Mouse (Mus musculus): Measurements from ENCODE around the gene Acsm1. TPM values are rescaled to one million over a fixed set of nuclear protein-coding genes. Genes with fewer than 3 reads are reported as not detected.

Gene Acsm1
- polyA plus RNA-seq, 1 experiment from 2014 or later: not detected

DNA sequence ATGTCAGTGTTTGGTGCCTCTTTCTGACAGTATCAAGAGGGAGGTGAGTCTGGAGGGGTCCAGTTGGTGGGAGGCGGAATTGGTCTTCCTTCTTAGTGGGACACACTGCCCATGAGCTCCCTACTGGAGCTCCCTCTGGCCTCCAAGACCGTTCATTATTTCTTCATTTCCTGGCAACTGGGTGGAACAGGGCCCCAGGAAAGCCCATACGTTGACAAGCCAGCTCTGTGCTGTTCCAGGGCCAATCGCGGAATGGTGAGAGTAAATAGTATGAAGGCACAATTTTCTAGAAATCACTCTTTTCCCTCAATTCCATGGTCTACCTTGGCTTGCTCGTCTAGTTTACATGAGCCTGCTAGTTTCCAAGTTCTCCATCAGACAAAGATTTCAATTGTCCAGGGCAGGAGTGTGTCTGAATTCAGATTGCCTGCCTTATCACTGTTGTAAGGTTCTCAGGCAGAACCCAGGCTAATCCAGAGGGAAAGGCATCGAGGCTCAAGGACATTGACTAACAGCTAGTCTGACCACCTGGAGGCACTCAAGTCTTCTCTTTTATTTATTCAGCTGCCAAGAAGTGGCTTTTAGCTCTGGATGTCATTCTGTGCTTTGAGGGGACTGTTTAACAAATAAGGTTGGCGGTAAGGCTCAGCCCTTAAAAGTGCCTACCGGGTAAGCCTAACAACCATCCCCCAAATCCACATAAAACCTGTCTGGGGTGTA is 1.1 kb downstream of the Acsm1 start:
- no peak for DNase-seq (ENCODE audit: low spot score)
- H3K27ac ChIP-seq: no peak overlapping the region
- 84% methylated on average over 9 of the region's 9 CpGs for WGBS
- H3K36me3 ChIP-seq: no peaks in the 10 kb centered on the region
- H3K27me3 ChIP-seq (ENCODE audit: low read depth, poor library complexity, severe bottlenecking): no peaks in the 10 kb centered on the region
- H3K9me3 ChIP-seq (replicated peaks): no peaks in the 10 kb centered on the region
- no peak overlapping the region for H3K4me3 ChIP-seq
- H3K4me1 ChIP-seq: no peaks in the 10 kb centered on the region

GRCm38 (mm10) chr7:119616531-119616930 is 9.7 kb downstream of the Acsm1 start:
- Histone ChIP-seq H3K27ac (no peak overlapping the region), H3K9me3 (replicated peaks) (no peaks in the 10 kb centered on the region), H3K4me1 (no peaks in the 10 kb centered on the region), H3K36me3 (no peaks in the 10 kb centered on the region), H3K4me3 (no peak overlapping the region), H3K27me3 (ENCODE audit: low read depth, poor library complexity, severe bottlenecking) (no peaks in the 10 kb centered on the region)
- DNase-seq (ENCODE audit: low spot score): no peak
- 70% methylated on average over 1 of the region's 1 CpGs for WGBS

DNA sequence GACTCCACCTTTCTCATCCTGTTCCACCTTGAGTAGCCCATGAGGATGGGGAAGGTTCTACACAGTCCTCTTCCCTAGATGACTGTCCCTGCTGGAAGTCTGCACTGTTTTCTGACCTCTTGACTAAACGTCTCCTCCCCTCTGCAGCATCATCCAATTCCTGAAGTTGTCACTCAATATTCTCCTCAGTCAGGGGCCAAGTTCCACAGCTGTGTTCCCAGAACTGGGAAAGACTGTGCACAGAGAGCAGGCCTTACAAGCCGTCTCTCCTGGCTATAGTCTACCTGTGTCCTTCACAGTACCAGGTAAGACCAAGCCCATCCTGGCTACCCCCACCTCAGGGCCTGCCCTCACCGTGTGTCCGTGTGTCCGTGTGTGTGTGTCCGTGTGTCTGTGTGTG is 10.8 kb downstream of the Acsm1 start:
- no peaks in the 10 kb centered on the region for H3K27me3 ChIP-seq (ENCODE audit: low read depth, poor library complexity, severe bottlenecking)
- no peak overlapping the region for H3K27ac ChIP-seq
- H3K4me1 ChIP-seq: no peaks in the 10 kb centered on the region
- no peak for DNase-seq (ENCODE audit: low spot score)
- no peaks in the 10 kb centered on the region for H3K9me3 ChIP-seq (replicated peaks)
- H3K4me3 ChIP-seq: no peak overlapping the region
- 88% methylated on average over 6 of the region's 6 CpGs for WGBS
- H3K36me3 ChIP-seq: no peaks in the 10 kb centered on the region

- H3K36me3 ChIP-seq: no peaks in the 10 kb centered on the region
- no peak overlapping the region for H3K4me3 ChIP-seq
- DNase-seq (ENCODE audit: low spot score): no peak
- H3K9me3 ChIP-seq (replicated peaks): no peaks in the 10 kb centered on the region
- H3K27ac ChIP-seq: no peak overlapping the region
- no peaks in the 10 kb centered on the region for H3K4me1 ChIP-seq
- 68% methylated on average over 4 of the region's 4 CpGs for WGBS
- no peaks in the 10 kb centered on the region for H3K27me3 ChIP-seq (ENCODE audit: low read depth, poor library complexity, severe bottlenecking)
Observed at GRCm38 (mm10) chr7:119618209-119618935, 11.5 kb downstream of the Acsm1 start.

GRCm38 (mm10) chr7:119620157-119620556 is 13.3 kb downstream of the Acsm1 start:
- no peaks in the 10 kb centered on the region for H3K4me1 ChIP-seq
- H3K27ac ChIP-seq: no peak overlapping the region
- H3K4me3 ChIP-seq: no peak overlapping the region
- no peak for DNase-seq (ENCODE audit: low spot score)
- no peaks in the 10 kb centered on the region for H3K36me3 ChIP-seq
- no peaks in the 10 kb centered on the region for H3K9me3 ChIP-seq (replicated peaks)
- H3K27me3 ChIP-seq (ENCODE audit: low read depth, poor library complexity, severe bottlenecking): no peaks in the 10 kb centered on the region

GRCm38 (mm10) chr7:119638773-119639172 is 31.9 kb downstream of the Acsm1 start:
- Histone ChIP-seq H3K36me3 (no peaks in the 10 kb centered on the region), H3K27me3 (ENCODE audit: low read depth, poor library complexity, severe bottlenecking) (no peaks in the 10 kb centered on the region), H3K27ac (no peak overlapping the region), H3K4me3 (no peak overlapping the region), H3K4me1 (no peaks in the 10 kb centered on the region), H3K9me3 (replicated peaks) (no peaks in the 10 kb centered on the region)
- no peak for DNase-seq (ENCODE audit: low spot score)

GRCm38 (mm10) chr7:119642307-119642706 is 35.5 kb downstream of the Acsm1 start:
- Histone ChIP-seq H3K9me3 (replicated peaks) (no peaks in the 10 kb centered on the region), H3K4me1 (no peaks in the 10 kb centered on the region), H3K27me3 (ENCODE audit: low read depth, poor library complexity, severe bottlenecking) (no peaks in the 10 kb centered on the region), H3K27ac (no peak overlapping the region), H3K36me3 (no peaks in the 10 kb centered on the region), H3K4me3 (no peak overlapping the region)
- DNase-seq (ENCODE audit: low spot score): no peak
- WGBS: 78% methylated on average over 5 of the region's 5 CpGs

GRCm38 (mm10) chr7:119667893-119668292 is 61.1 kb downstream of the Acsm1 start:
- Histone ChIP-seq H3K4me1 (no peaks in the 10 kb centered on the region), H3K4me3 (no peak overlapping the region), H3K27ac (no peak overlapping the region), H3K27me3 (ENCODE audit: low read depth, poor library complexity, severe bottlenecking) (no peaks in the 10 kb centered on the region), H3K36me3 (no peaks in the 10 kb centered on the region), H3K9me3 (replicated peaks) (no peaks in the 10 kb centered on the region)
- WGBS: 93% methylated on average over 3 of the region's 3 CpGs
- DNase-seq (ENCODE audit: low spot score): no peak

GRCm38 (mm10) chr7:119670395-119670794 is 63.6 kb downstream of the Acsm1 start:
- 75% methylated on average over 5 of the region's 5 CpGs for WGBS
- Histone ChIP-seq H3K27me3 (ENCODE audit: low read depth, poor library complexity, severe bottlenecking) (no peaks in the 10 kb centered on the region), H3K36me3 (no peaks in the 10 kb centered on the region), H3K4me1 (peaks cover 3% of the 10 kb centered on the region; the same call in 1 of the 2 replicates), H3K4me3 (no peak overlapping the region), H3K27ac (no peak overlapping the region), H3K9me3 (replicated peaks) (no peaks in the 10 kb centered on the region)
- no peak for DNase-seq (ENCODE audit: low spot score)

- no peak overlapping the region for H3K4me3 ChIP-seq
- no peaks in the 10 kb centered on the region for H3K36me3 ChIP-seq
- H3K4me1 ChIP-seq: peaks cover 3% of the 10 kb centered on the region; the same call in 1 of the 2 replicates
- no peak for DNase-seq (ENCODE audit: low spot score)
- H3K27me3 ChIP-seq (ENCODE audit: low read depth, poor library complexity, severe bottlenecking): no peaks in the 10 kb centered on the region
- no peak overlapping the region for H3K27ac ChIP-seq
- no peaks in the 10 kb centered on the region for H3K9me3 ChIP-seq (replicated peaks)
- WGBS: 56% methylated on average over 6 of the region's 6 CpGs
Observed at GRCm38 (mm10) chr7:119670925-119671324, 64.1 kb downstream of the Acsm1 start.

DNA sequence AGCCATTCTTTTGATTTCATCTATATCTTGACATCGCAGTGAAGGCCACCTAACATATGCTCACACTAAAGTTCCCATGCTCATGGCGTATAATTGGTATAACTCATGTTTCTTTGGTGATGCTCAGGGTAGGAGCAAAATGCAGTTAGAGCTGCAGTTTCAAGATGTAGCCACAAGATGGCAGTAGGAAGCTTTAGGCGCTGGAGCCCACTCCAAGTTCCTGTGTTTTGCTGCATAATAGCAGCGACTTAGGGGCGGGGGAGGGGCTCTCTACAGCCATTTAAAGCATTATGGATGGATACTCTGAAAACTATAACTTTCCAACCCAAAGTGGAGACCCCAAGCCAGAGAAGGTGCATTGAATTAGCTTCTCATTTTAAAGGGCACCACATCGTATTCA is 66.6 kb downstream of the Acsm1 start:
- Histone ChIP-seq H3K4me1 (peaks cover 3% of the 10 kb centered on the region; the same call in 1 of the 2 replicates), H3K27ac (no peak overlapping the region), H3K36me3 (no peaks in the 10 kb centered on the region), H3K27me3 (ENCODE audit: low read depth, poor library complexity, severe bottlenecking) (no peaks in the 10 kb centered on the region), H3K9me3 (replicated peaks) (no peaks in the 10 kb centered on the region), H3K4me3 (no peak overlapping the region)
- 22% methylated on average over 6 of the region's 6 CpGs for WGBS
- peak; percentile 53 for DNase-seq (ENCODE audit: low spot score)

- H3K27me3 ChIP-seq (ENCODE audit: low read depth, poor library complexity, severe bottlenecking): no peaks in the 10 kb centered on the region
- H3K36me3 ChIP-seq: no peaks in the 10 kb centered on the region
- H3K9me3 ChIP-seq (replicated peaks): no peaks in the 10 kb centered on the region
- no peak overlapping the region for H3K27ac ChIP-seq
- WGBS: 81% methylated on average over 8 of the region's 8 CpGs
- no peak overlapping the region for H3K4me3 ChIP-seq
- H3K4me1 ChIP-seq: no peaks in the 10 kb centered on the region
- DNase-seq (ENCODE audit: low spot score): no peak
Observed at GRCm38 (mm10) chr7:119680107-119680506, 73.3 kb downstream of the Acsm1 start.

DNA sequence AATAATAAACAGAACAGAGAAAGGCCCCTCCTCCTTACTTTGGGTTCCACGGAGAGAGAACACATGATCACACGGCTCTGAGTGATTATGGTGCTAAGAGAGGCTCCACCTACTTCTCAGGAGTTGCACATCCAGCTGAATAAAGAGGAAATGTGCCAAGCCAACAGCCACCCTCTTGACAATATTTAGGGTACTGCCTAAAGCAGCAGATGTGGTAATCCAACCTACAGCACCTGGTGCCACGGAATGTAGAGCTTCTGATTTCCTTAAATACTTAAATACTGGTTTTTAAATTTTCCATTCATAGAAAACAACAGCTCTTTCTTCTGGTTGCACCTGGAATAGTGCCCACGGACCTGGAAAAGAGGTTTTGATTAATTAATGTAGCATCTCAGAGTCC is 75.9 kb downstream of the Acsm1 start:
- H3K27ac ChIP-seq: no peak overlapping the region
- no peak overlapping the region for H3K4me3 ChIP-seq
- no peaks in the 10 kb centered on the region for H3K27me3 ChIP-seq (ENCODE audit: low read depth, poor library complexity, severe bottlenecking)
- no peaks in the 10 kb centered on the region for H3K36me3 ChIP-seq
- WGBS: 77% methylated on average over 4 of the region's 4 CpGs
- no peaks in the 10 kb centered on the region for H3K9me3 ChIP-seq (replicated peaks)
- no peaks in the 10 kb centered on the region for H3K4me1 ChIP-seq
- no peak for DNase-seq (ENCODE audit: low spot score)
